Mouse (Mus musculus) spleen, postnatal 36 days (tissue): ENCODE results near the gene Atp5s.

ENCODE experiments used
- DNase-seq, 2 experiments: peaks; one replicate each; pipeline ENCODE4 v3.0.0; 2022; ENCODE audit warnings: low spot score in 2 of 2, mixed read lengths in 1 of 2

Gene Atp5s

GRCm38 (mm10) chr12:69724711-69725460, at the start of gene Atp5s, which contains the start of gene L2hgdh:
Atp5s (plus strand) TSS chr12:69724950.
L2hgdh (minus strand) TSS chr12:69724873.
- DNase-seq = peak; percentile 95 to 97

DNA sequence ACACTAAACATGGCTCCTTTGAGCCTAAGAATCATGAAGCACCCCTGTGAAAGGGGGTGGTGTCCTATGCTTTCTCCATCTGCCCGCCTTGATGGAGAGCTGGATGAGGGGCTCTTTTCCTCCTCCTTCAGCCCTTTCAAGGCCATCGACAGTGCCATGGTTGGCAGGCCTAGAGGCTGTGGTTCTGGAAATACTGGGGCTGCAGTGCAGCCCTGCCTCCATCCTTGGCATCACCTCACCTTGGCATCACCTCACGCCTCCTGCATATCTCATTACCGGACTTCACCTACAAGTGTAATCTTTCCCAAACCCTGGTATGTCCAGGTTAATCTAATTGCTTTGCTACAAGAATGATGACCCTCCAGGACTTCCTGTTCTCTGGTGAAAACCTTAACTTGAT, 48.6 kb upstream of the Atp5s start:
- DNase-seq = no peak

DNA sequence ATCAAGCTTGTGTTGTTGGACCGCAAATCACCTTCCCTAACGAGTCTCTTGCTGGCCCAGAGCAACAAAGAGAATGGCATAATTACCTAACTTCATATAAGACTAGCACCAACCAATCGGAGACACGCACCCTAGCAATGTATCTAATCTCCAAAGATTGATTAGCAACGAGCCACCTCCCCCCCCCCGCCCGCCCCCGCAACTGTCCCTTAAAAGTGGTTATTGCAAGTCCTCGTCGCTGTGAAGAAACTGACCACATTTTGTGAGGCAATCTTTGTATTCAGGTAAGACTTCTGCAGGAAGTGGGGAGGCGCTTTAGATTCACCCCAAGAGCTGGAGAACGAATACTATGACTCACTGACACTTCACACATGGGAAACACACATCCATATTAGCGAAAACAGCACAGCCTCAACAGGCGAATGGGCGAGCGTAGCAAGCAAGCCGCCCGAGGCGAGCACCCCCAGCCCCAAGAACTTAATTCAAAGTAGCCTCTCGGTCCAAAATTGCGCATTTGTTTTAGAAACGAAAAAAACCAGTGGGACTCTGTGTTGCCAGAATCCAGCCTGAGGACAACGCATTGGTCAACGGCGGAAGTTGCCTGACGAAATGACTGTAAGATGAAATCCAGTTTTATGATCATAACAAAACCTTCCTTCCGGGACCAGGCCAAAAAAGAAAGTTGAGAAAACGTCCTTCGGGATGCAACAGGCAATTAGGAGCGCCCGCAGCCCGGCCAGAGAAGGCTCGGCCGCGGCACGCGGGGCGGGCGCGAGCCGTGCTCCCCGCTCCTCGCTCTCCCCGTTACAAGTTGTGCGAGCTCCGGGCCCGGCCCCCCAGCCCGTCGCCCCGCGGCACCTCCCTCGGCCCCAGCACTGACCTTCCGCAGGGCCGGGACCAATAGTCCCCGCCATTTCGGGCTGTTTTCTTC, 43.9 kb upstream of the Atp5s start:
- peak; percentile 26 to 40 for DNase-seq

DNA sequence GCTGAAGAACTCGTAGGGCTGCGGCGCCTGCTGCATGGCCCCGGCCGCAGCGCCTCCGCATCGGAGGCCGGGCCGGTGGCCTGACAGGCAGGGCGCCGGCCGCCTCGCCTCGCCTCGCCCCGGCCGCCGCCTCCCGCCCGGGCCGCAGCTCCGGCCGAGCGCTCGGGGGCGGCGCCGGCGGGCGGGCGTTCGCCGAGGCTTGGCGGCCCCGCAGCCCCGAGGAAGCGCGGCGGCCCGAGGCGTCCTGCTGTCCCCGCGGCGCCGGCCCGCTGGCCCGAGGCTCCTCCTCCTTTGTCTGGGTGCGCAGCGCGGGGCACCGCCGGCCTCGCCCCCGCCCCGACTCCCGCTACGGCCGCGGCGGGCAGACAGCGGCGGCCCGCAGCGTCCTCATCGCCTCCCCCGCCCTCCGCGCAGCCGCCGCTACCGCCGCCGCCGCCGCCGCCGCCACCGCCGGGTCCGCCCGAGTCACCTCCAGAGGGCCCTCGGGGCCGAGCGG, 43.1 kb upstream of the Atp5s start, which contains the start of gene Sos2:
Gene Sos2 (minus strand): TSS at position 287 of the 496 bp plus-strand sequence.
- peak; percentile 57 for DNase-seq

DNA sequence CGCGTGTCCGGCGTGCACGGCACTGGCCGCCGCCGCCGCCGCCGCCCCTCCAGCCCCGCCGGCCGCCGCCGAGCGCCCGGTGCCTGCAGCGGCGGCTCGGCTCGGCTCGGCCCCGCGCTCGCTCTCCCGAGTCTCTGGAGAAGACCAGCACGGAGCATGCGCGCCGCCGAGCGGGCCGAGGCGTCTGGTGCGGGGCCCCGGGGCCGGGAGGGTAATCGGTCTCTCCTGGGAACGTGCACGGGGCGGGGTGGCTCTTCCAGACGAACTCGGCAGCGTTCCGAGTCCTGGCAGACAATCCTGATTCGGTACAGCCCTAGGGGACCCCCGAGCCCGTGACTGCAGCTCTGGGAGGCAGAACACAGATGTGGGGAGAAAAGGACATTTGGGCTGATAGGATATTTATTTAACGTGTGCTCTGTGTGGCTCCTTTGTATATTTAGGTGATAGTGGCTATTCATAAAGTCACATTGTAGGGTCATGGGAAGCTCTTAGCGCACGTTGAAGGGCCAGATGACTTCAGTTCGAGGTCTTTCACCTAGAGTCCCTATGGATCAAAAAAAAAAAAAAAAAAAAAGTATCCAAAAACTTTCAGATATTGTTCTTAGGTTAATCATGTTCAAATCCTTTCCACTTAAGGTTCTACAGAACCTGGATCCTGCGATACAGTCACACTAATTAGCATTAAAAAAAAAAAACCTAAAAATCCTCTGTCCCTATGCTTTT, 42.5 kb upstream of the Atp5s start:
- DNase-seq = peak; percentile 75 to 83

DNA sequence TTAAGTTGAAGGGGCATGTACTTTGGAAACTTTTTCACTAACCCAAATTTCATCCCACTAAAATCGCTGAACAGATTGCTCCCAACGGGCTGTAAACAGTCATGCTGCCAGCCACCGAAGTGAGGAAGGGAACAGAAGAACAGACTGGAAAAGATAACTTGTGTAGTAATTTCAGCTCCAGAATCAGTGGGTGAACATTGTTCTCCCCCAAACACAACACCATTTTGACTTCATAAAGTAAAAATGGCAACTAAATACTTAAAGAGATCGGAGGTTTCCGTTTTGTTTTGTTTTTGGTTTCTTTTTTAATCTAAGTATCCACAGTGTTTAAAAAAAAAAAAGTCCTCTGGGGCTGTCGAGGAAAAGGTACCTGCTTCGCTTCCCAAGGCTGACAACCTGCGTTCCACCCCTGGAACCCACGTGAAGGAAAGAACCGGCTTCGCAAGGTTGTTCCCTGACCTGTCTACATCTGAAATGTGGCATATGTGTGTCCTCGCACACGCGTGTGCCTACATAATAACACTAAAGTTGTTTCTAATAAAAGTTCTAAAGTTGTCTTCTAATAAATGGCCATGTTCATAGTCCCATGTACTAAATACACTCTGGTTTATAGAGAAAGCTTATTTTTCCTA, 41.8 kb upstream of the Atp5s start:
- DNase-seq = peak in 1 of 2 experiments; percentile 13

DNA sequence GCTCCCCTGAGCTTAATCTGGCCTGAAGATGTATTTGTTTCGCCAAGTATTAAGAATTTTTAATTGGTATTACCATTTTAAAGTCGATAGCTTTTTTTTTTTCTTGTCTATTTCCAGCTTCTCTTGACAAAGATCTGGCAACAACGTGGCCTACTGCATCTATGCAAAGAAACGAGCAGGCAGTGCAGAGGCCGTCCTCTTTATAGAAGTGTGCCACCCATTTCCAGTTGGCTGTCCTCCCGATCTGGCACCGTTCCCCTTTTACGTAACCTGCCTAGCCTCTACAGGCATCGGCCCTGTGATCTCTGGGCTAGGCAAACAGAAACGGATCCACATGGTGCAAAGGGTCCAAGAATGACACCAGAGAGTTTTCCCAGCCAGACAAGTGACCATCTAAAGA, 41.2 kb upstream of the Atp5s start:
- DNase-seq = peak; percentile 64 to 78

DNA sequence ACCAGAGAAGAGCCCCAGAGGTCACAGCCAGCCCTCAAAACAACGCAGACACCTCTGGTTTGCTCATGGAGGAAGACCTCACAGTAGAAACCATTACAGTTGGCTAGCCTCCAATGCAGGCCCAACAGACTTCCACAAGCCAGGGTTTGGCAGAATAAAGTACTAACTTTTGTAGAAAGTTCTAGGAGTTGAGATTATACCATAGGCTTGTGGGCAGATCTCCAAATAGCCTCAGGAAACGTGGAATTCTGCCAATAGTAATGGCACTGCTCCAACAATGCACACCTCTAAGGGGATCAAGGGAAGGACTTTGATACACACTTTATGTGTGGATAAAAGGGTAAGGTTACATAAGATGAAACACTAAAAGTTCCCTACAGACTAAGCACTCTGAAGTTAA, 36.4 kb upstream of the Atp5s start:
- no peak for DNase-seq

DNA sequence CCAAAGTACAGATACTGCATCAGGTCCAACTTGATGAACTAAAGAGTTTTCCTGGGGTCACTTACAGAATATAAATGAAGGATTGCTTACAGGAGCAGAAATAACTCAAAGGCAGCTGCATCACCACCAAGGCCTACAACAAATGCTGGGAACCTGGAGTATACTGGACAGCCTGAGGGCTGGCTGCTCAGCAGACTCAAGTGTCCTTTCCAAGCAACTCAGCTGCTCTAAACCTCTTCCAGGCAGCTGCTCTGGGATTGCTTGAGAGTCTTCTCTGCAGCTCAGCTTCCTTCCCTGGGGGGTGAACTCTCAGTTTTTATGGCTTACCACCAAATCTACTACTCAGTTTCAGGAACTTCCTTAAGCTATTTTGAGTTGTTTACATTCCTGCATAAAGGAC, 35.7 kb upstream of the Atp5s start:
- no peak for DNase-seq

GRCm38 (mm10) chr12:69690714-69691113, 34.0 kb upstream of the Atp5s start:
- DNase-seq = no peak

GRCm38 (mm10) chr12:69693471-69693870, 31.3 kb upstream of the Atp5s start:
- no peak for DNase-seq

GRCm38 (mm10) chr12:69696746-69697145, 28.0 kb upstream of the Atp5s start:
- DNase-seq = peak; percentile 46 to 67

DNA sequence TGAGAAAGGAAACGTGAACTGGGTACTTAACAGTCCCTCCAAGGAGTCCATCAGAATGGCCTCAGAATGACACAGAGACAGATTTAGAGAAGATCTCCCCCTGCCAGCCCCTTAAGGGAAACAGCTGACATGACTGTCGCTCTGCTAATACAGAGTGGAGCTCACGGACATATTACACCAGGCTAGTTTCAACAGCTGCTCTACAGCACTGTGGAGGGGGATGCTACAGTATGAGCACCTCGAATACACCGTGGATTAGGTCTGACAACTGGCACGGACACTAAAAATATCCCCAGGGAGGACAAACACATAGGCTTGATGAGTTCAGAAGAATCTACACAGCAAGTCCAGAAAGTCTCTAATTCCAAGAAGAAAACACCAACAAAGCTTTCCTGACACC, 26.4 kb upstream of the Atp5s start:
- DNase-seq = no peak

DNA sequence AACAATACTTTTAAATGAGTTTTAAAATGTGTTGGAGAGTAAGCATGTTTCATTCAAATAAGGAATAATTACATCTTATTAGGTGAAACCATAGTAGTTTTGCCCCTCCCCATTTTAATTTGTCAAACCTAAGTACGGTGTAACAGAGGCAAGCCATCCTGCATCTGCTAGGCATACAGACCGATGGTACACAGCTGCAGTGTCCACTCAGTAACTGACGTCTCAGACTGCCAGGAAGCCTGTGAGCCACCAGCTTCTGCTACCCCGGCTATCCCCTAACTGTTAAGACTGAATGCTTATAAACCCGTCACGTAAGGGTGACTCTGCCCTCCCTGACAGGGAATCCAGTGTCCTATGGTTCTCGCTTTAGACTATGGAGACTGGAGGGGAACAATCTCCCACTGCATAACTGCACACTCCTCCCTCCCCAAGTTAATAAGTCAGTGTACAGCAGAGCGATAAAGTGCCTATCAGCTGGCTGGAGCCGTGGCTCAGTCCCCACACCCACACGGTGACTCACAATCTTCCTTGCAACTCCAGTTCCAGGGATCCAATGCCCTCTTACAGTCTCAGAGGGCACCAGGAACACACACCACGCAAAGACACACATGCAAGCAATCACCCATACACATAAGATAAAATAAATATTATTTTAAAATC, 19.8 kb upstream of the Atp5s start:
- no peak for DNase-seq

DNA sequence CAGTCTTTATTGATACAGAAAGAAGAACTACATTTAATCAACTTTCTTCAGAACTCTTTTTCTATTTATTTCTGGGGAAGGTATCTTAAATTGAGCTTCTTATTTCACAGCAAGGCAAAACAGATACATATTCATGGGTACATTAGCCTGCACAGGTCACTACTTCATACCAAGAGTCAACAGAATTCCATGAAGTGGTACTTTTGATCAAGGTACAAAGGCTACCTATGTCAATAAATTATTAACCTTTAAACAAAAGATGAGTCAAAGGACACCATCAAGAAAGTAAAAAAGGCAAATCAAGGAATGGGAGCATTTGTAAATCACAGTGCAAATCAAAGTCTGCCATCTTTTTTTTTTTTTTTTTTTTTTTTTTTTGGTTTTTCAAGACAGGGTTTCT, 11.1 kb upstream of the Atp5s start:
- DNase-seq = no peak

GRCm38 (mm10) chr12:69722857-69723256, 1.9 kb upstream of the Atp5s start:
- no peak for DNase-seq

DNA sequence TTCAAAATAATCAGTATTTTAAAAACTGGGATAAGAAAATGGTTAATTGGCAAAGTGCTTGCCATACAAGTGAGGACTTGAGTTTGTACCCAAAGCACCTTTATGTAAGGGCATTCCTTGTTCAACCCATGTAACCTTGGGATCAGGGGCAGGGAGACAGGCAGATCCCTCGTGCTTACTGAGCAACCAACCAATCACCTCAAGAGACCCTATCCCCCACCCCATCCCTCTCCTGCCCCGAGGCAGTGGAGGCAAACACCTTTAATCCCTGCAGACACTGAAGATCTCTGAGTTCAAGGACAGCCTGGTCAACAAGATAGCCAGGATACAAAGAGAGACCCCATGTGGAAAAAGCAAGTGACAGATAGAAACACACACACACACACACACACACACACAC, 1.4 kb upstream of the Atp5s start:
- DNase-seq = no peak

DNA sequence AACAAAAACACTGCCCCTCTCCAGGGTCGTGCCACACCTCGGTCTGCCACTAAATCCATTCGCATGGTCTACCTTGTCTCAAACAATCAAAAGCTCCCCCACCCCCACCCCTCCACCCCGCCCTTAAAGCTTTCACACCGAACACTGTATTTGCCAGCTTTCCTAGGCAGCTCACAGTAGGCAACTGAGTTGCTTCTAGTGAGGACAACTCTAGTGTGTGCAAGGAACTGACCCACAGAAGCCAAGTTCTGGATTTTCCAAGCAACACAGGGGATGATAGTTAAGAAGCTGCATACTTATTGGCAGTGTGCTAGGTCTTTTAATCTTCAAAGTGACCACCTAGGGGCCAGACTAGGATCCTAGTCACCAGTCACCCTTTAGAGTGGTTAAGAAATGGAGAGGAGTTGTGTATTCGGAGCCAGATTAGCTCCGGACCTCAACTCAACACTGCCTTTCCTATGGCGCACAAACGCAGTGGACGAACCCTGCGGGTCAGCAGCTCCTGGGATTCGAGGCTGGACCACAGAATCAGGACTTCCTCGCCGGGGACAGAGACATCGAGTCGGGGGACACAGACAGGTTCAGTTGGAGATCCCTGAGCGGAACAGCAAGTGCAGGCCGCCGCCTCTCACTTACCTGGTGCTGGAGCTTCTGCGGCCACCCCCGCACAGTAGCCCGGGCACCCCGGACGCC, 586 bp upstream of the Atp5s start:
- DNase-seq = no peak

DNA sequence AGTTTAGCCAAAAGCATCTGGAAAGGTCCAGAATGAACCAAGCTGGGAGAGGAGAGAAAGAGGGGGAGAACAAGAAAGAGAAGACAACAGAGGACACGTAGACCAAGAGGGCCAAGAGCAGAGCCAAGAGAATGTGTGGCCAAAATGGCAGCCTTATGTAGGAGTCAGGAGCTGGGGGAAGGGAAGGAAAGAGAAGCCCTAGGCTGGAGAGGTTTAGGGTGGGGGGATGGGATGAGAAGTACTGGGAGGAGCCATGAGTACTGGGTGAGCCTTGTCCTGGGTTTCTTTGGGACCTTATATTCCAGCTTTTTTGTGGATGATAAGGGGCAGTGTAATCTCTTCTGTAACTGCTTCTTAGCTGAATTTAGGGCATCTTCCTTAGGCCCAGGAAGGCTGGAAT, 4.5 kb downstream of the Atp5s start:
- no peak for DNase-seq

GRCm38 (mm10) chr12:69730306-69730705, 5.6 kb downstream of the Atp5s start:
- DNase-seq = no peak
